Mouse (Mus musculus) forebrain, embryonic 14.5 days (tissue): ENCODE results near the gene Dgkh. TPM values are rescaled to one million over a fixed set of nuclear protein-coding genes. Genes with fewer than 3 reads are reported as not detected.
"Not testable (repeated sequence)": the region's sequence is repeated elsewhere in the genome, so short reads cannot be mapped to it uniquely, and the experiment has no call there.

Experiments
- ATAC-seq: fragments of 200-750 bp; cut with Nextera tagmentation; 2 replicates; pipeline ENCODE4 v1.8.0; 2017; ENCODE audit warnings: mild to moderate bottlenecking, moderate library complexity
- DNase-seq: peaks from one replicate; pipeline ENCODE4 v3.0.0-alpha.2; 2015; ENCODE audit warnings: low spot score
- H3K27ac ChIP-seq: fragments of 300-500 bp; sonication (generic); 2 replicates; pipeline ENCODE4 v1.5.1; 2014; ENCODE audit warnings: low read depth, mild to moderate bottlenecking, control low read depth, low read length, moderate library complexity
- H3K27me3 ChIP-seq: fragments of 300-500 bp; sonication (generic); replicated peaks from 2 replicates; pipeline ENCODE4 v1.6.1; 2014; ENCODE audit warnings: low read length, control low read depth, mixed read lengths; ENCODE audit not compliant: control insufficient read depth, insufficient read depth
- H3K36me3 ChIP-seq: fragments of 300-500 bp; sonication (generic); 2 replicates; pipeline ENCODE4 v1.6.1; 2014; ENCODE audit warnings: low read length, control low read depth; ENCODE audit not compliant: control insufficient read depth, insufficient read depth
- H3K4me1 ChIP-seq: fragments of 300-500 bp; sonication (generic); 2 replicates; pipeline ENCODE4 v1.6.1; 2014; ENCODE audit warnings: antibody characterized with exemption, low read length, control low read depth; ENCODE audit not compliant: control insufficient read depth, insufficient read depth
- H3K4me2 ChIP-seq: fragments of 300-500 bp; sonication (generic); 2 replicates; pipeline ENCODE4 v1.6.1; 2014; ENCODE audit warnings: mild to moderate bottlenecking, control low read depth, low read length
- H3K4me3 ChIP-seq: fragments of 300-500 bp; sonication (generic); 2 replicates; pipeline ENCODE4 v1.5.1; 2014; ENCODE audit warnings: low read depth, low read length, control low read depth
- H3K9ac ChIP-seq: fragments of 300-500 bp; sonication (generic); 2 replicates; pipeline ENCODE4 v1.6.1; 2014; ENCODE audit warnings: mild to moderate bottlenecking, low read length, control low read depth, moderate library complexity
- H3K9me3 ChIP-seq: fragments of 300-500 bp; sonication (generic); replicated peaks from 2 replicates; pipeline ENCODE4 v1.6.1; 2016; ENCODE audit warnings: low read length, control low read depth, mixed read lengths; ENCODE audit not compliant: control insufficient read depth
- WGBS: fragments of 180-500 bp; shearing (Covaris S2); extraction: QIAGEN DNeasy Blood & Tissue Kit; methylation state at CpG from one replicate; pipeline ENCODE4 v1.1.7; 2014; 5-methylcytosine and 5-hydroxymethylcytosine counted together
- polyA plus RNA-seq: library from polyadenylated mRNA; unstranded; fragments of >200 nt; fragmentation: Nextera tagmentation; extraction: Ambion mirVana; gene quantifications from 2 replicates; pipeline ENCODE4 v1.2.1, GENCODE M21; 2014

Dgkh gene
- polyA plus RNA-seq, 1 experiment from 2014 or later, result 1.5 TPM

GRCm38 (mm10) chr14:78725976-78726375 lies 6.6 kb downstream of the Dgkh start:
- ATAC-seq (no peak), DNase-seq (no peak)
- 0 out of 2 replicates have a peak, but pooled peaks cover 4% of the 10 kb centered on the region for H3K27me3 ChIP-seq
- peak overlapping the region; percentile 97 for H3K4me2 ChIP-seq
- H3K36me3 ChIP-seq, result no peaks in the 10 kb centered on the region
- H3K9ac ChIP-seq, result no peak overlapping the region
- H3K9me3 ChIP-seq, result no peaks in the 10 kb centered on the region
- no peak overlapping the region for H3K27ac ChIP-seq
- 15% methylated on average over 13 of the region's 13 CpGs for WGBS
- no peaks in the 10 kb centered on the region for H3K4me1 ChIP-seq
- H3K4me3 ChIP-seq, result peak overlapping the region; percentile 54; the same call in 1 of the 2 replicates

- DNase-seq, result no peak
- H3K4me1 ChIP-seq, result no peaks in the 10 kb centered on the region
Observed at GRCm38 (mm10) chr14:78725307-78725956, 7.1 kb downstream of the Dgkh start.

GRCm38 (mm10) chr14:78724414-78725306 lies 7.9 kb downstream of the Dgkh start:
- ATAC-seq (peak; percentile 87), DNase-seq (peak; percentile 42)
- no peak overlapping the region for H3K27ac ChIP-seq
- H3K4me3 ChIP-seq, result peak overlapping the region; percentile 54
- 1% methylated on average over 52 of the region's 52 CpGs for WGBS
- H3K27me3 ChIP-seq, result 0 out of 2 replicates have a peak, but pooled peaks cover 4% of the 10 kb centered on the region
- no peaks in the 10 kb centered on the region for H3K4me1 ChIP-seq
- H3K9me3 ChIP-seq, result no peaks in the 10 kb centered on the region
- peak overlapping the region; percentile 97 for H3K4me2 ChIP-seq
- no peaks in the 10 kb centered on the region for H3K36me3 ChIP-seq
- peak overlapping the region; percentile 69 for H3K9ac ChIP-seq

More at GRCm38 (mm10) chr14:78725307-78725956, 7.1 kb downstream of the Dgkh start:
- H3K36me3 ChIP-seq, result no peaks in the 10 kb centered on the region
- ATAC-seq, result peak; percentile 58
- WGBS, result under 1% methylated on average over 26 of the region's 26 CpGs
- H3K4me2 ChIP-seq, result peak overlapping the region; percentile 97
- H3K4me3 ChIP-seq, result peak overlapping the region; percentile 54
- H3K9me3 ChIP-seq, result no peaks in the 10 kb centered on the region
- no peak overlapping the region for H3K27ac ChIP-seq
- H3K9ac ChIP-seq, result peak overlapping the region; percentile 69
- H3K27me3 ChIP-seq, result 0 out of 2 replicates have a peak, but pooled peaks cover 4% of the 10 kb centered on the region

- H3K9ac ChIP-seq, H3K9me3 ChIP-seq, H3K27ac ChIP-seq, H3K4me3 ChIP-seq, H3K36me3 ChIP-seq, H3K4me2 ChIP-seq, H3K27me3 ChIP-seq, DNase-seq, ATAC-seq, H3K4me1 ChIP-seq: not testable (repeated sequence)
- 89% methylated on average over 4 of the region's 4 CpGs for WGBS
Observed at GRCm38 (mm10) chr14:78723655-78724054, 8.9 kb downstream of the Dgkh start.

GRCm38 (mm10) chr14:78722031-78722430 lies 10.5 kb downstream of the Dgkh start:
- DNase-seq, result no peak
- Histone ChIP-seq H3K27ac (no peak overlapping the region), H3K4me2 (no peak overlapping the region), H3K4me1 (no peaks in the 10 kb centered on the region), H3K4me3 (no peak overlapping the region), H3K9ac (no peak overlapping the region), H3K9me3 (no peaks in the 10 kb centered on the region), H3K27me3 (0 out of 2 replicates have a peak, but pooled peaks cover 4% of the 10 kb centered on the region), H3K36me3 (no peaks in the 10 kb centered on the region)
- 85% methylated on average over 5 of the region's 5 CpGs for WGBS
- ATAC-seq, result no peak

GRCm38 (mm10) chr14:78716035-78716434 lies 16.5 kb downstream of the Dgkh start:
- 94% methylated on average over 7 of the region's 7 CpGs for WGBS
- H3K4me3 ChIP-seq, result no peak overlapping the region
- ATAC-seq, result no peak

GRCm38 (mm10) chr14:78712565-78713148 lies 19.9 kb downstream of the Dgkh start:
- Histone ChIP-seq H3K4me1 (no peaks in the 10 kb centered on the region), H3K9ac (no peak overlapping the region), H3K4me2 (no peak overlapping the region), H3K4me3 (no peak overlapping the region), H3K27me3 (no peaks in the 10 kb centered on the region), H3K36me3 (no peaks in the 10 kb centered on the region), H3K27ac (no peak overlapping the region), H3K9me3 (no peaks in the 10 kb centered on the region)
- 69% methylated on average over 20 of the region's 20 CpGs for WGBS
- DNase-seq (no peak), ATAC-seq (no peak)

More at GRCm38 (mm10) chr14:78716035-78716434, 16.5 kb downstream of the Dgkh start:
- Histone ChIP-seq H3K4me1 (no peaks in the 10 kb centered on the region), H3K9ac (no peak overlapping the region), H3K36me3 (no peaks in the 10 kb centered on the region), H3K27ac (no peak overlapping the region), H3K27me3 (no peaks in the 10 kb centered on the region), H3K9me3 (no peaks in the 10 kb centered on the region), H3K4me2 (no peak overlapping the region)
- no peak for DNase-seq

DNA sequence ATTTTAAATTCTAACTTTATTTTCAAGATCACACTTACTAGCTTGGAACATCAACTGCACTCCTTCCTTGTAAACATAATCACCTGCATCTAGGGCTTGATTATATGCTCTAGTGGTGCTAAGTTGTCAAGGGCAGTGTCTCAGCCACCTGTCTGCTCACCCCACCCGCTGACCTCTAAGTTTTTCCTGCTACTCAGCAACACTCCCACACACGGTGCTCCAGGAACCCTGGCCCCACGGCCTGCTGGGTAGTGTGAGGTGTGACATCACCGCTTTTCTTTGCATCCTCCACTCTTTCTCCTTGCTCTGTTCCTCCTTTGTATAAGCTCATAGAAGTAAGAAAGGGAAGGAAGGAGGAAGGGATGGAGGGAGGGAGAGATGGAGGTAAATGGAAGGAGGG lies 21.9 kb downstream of the Dgkh start:
- Histone ChIP-seq H3K36me3 (no peaks in the 10 kb centered on the region), H3K9me3 (no peaks in the 10 kb centered on the region), H3K27ac (no peak overlapping the region), H3K9ac (no peak overlapping the region), H3K4me2 (no peak overlapping the region), H3K27me3 (no peaks in the 10 kb centered on the region), H3K4me3 (no peak overlapping the region), H3K4me1 (no peaks in the 10 kb centered on the region)
- DNase-seq, result no peak
- WGBS, result 80% methylated on average over 4 of the region's 4 CpGs
- no peak for ATAC-seq
